Mouse (Mus musculus) liver, embryonic 14.5 days (tissue): ENCODE data around the gene Rftn2.

Experiments used
- CTCF ChIP-seq: IDR thresholded peaks from 2 replicates; pipeline ENCODE4 v1.5.1; 2016; ENCODE audit warnings: antibody characterized with exemption, low read depth, control low read depth
- EP300 ChIP-seq: IDR thresholded peaks from 2 replicates; pipeline ENCODE4 v1.6.1; 2016; ENCODE audit warnings: antibody characterized with exemption, low read depth

GRCm38 (mm10) chr1:55186592-55187210, 39.9 kb downstream of the Rftn2 start:
- TF ChIP-seq CTCF (no peak), EP300 (no peak)
